8 mouse cellular contexts compared by ENCODE assay signal in genomic region chr15:102672215-102673071, GRCm38 (mm10). TPM values are rescaled to one million over a fixed set of nuclear protein-coding genes. Genes with fewer than 3 reads are reported as not detected.
DNase-seq lines count a peak whose midpoint lies in the region; ATAC-seq and TF ChIP-seq lines count a peak whose summit lies in the region.

Gene Atp5g2 (minus strand): TSS chr15:102672352.

- H3K36me3 ChIP-seq in forebrain, embryonic 15.5 days, result peaks cover 1% of the 10 kb centered on the region; the same call in 1 of the 2 replicates
- no peaks in the 10 kb centered on the region for H3K36me3 ChIP-seq in lung, postnatal 0 days (ENCODE audit: insufficient read depth, low read length)

- H3K4me1 ChIP-seq in forebrain, embryonic 15.5 days, result peaks cover 40% of the 10 kb centered on the region
- peaks cover 4% of the 10 kb centered on the region; the same call in 1 of the 2 replicates for H3K4me1 ChIP-seq in lung, postnatal 0 days (ENCODE audit: insufficient read depth, low read depth, low read length)

- no peaks in the 10 kb centered on the region for H3K9me3 ChIP-seq in forebrain, embryonic 15.5 days
- no peaks in the 10 kb centered on the region for H3K9me3 ChIP-seq in lung, postnatal 0 days (ENCODE audit: low read length)

- peak within 1 kb of the TSS; percentile 98 for H3K27ac ChIP-seq in forebrain, embryonic 15.5 days (replicated peaks)
- H3K27ac ChIP-seq in lung, postnatal 0 days (ENCODE audit: low read length), result peak within 1 kb of the TSS; percentile 98

- H3K9ac ChIP-seq in forebrain, embryonic 15.5 days (replicated peaks), result peak within 1 kb of the TSS; percentile 78
- peak within 1 kb of the TSS; percentile 83 for H3K9ac ChIP-seq in lung, postnatal 0 days (replicated peaks; ENCODE audit: low read depth)

- peak; percentile 73 for DNase-seq in NIH3T3 (ENCODE audit: low read depth)
- DNase-seq in brain, adult 2 months (ENCODE audit: low read depth, low spot score), result peak; percentile 66
- DNase-seq in heart, postnatal 36 days, result peak; percentile 47 to 69
- no peak for DNase-seq in large intestine, adult 2 months (ENCODE audit: low read depth, low spot score)
- peak; percentile 64 for DNase-seq in lung, postnatal 0 days (ENCODE audit: low spot score)
- DNase-seq in retina, postnatal 1 day, result peak; percentile 79
- no peak for DNase-seq in c-Kit-positive CD71-positive TER-119-positive erythroid progenitor cells, embryonic 14.5 days (ENCODE audit: low spot score)

- H3K4me3 ChIP-seq in forebrain, embryonic 15.5 days, result peak within 1 kb of the TSS; percentile 75
- H3K4me3 ChIP-seq in lung, postnatal 0 days (ENCODE audit: low read depth, low read length), result peak within 1 kb of the TSS; percentile 46

- intact Hi-C loops in heart, postnatal 36 days (cut with DNase I), result loop anchor here (5.0 kb wide), 1 partner anchor 200 kb away; the partner anchor contains the start of gene Pcbp2

- no peaks in the 10 kb centered on the region for H3K27me3 ChIP-seq in forebrain, embryonic 15.5 days
- H3K27me3 ChIP-seq in lung, postnatal 0 days (replicated peaks; ENCODE audit: insufficient read depth, low read length), result no peaks in the 10 kb centered on the region

- peak within 1 kb of the TSS; percentile 73 for H3K4me2 ChIP-seq in forebrain, embryonic 15.5 days (replicated peaks)
- peak within 1 kb of the TSS; percentile 74 for H3K4me2 ChIP-seq in lung, postnatal 0 days (replicated peaks; ENCODE audit: low read depth, low read length)

- 2% methylated on average over 37 of the region's 37 CpGs for WGBS in forebrain, embryonic 15.5 days
- 11% methylated on average over 37 of the region's 37 CpGs for WGBS in large intestine, adult 2 months
- WGBS in lung, postnatal 0 days, result 5% methylated on average over 37 of the region's 37 CpGs

- ATAC-seq in forebrain, embryonic 15.5 days (replicated peaks), result no peak
- no peak for ATAC-seq in lung, postnatal 0 days

- TF ChIP-seq EP300 in lung, postnatal 0 days (IDR thresholded peaks at IDR 0.05), result no peak

- TF ChIP-seq CTCF in lung, postnatal 0 days (IDR thresholded peaks at IDR 0.05), result no peak

RNA-seq across cellular contexts. Expression of gene Atp5g2, which starts in this region (rescaled TPM):
- 56.8 and 62.4 TPM in 2 replicates for polyA plus RNA-seq in forebrain, embryonic 15.5 days (2015; fragmentation: Nextera tagmentation; extraction: Ambion mirVana)
- total RNA-seq in heart, postnatal 36 days (2021), result 10 to 100 TPM; 42.5 to 46.1 TPM
- polyA plus RNA-seq in large intestine, adult 2 months (2012; rRNA removed), result 376 and 414 TPM in 2 replicates
- 48.6 and 49.8 TPM in 2 replicates for polyA plus RNA-seq in lung, postnatal 0 days (2015; fragmentation: Nextera tagmentation; extraction: Ambion mirVana)

Comparison
In these comparisons a context has a peak if more than half of its experiments do, and no peak if none do; other contexts are left out.
1. DNase-seq: peak in NIH3T3 (single experiment), brain, adult 2 months (single experiment), heart, postnatal 36 days (2 of 2), lung, postnatal 0 days (single experiment) and retina, postnatal 1 day (single experiment); none in large intestine, adult 2 months (single experiment) and c-Kit-positive CD71-positive TER-119-positive erythroid progenitor cells, embryonic 14.5 days (single experiment).